Mouse (Mus musculus): ENCODE measurements around the gene Mgat4e.

Mgat4e gene

GRCm38 (mm10) chr1:134549632-134550132 lies at the start of gene Mgat4e:
Gene Mgat4e (minus strand): TSS chr1:134549682.
- DNase-seq (ENCODE audit: low read depth in 2 of 2, low spot score in 2 of 2) = no peak

- DNase-seq (ENCODE audit: low read depth in 2 of 2, low spot score in 2 of 2) = no peak
Observed at GRCm38 (mm10) chr1:134597339-134598054, 48.0 kb upstream of the Mgat4e start.

GRCm38 (mm10) chr1:134591773-134592172 lies 42.3 kb upstream of the Mgat4e start:
- DNase-seq (ENCODE audit: low read depth in 2 of 2, low spot score in 2 of 2) = no peak

- DNase-seq (ENCODE audit: low read depth in 2 of 2, low spot score in 2 of 2) = no peak
Observed at GRCm38 (mm10) chr1:134589676-134590075, 40.2 kb upstream of the Mgat4e start.

GRCm38 (mm10) chr1:134583560-134583959 lies 34.1 kb upstream of the Mgat4e start:
- no peak for DNase-seq (ENCODE audit: low read depth in 2 of 2, low spot score in 2 of 2)

- no peak for DNase-seq (ENCODE audit: low read depth in 2 of 2, low spot score in 2 of 2)
Observed at GRCm38 (mm10) chr1:134580796-134581195, 31.3 kb upstream of the Mgat4e start.

GRCm38 (mm10) chr1:134577384-134578120 lies 28.1 kb upstream of the Mgat4e start:
- DNase-seq (ENCODE audit: low read depth in 2 of 2, low spot score in 2 of 2) = no peak

- no peak for DNase-seq (ENCODE audit: low read depth in 2 of 2, low spot score in 2 of 2)
Observed at GRCm38 (mm10) chr1:134573932-134574315, 24.4 kb upstream of the Mgat4e start.

- DNase-seq (ENCODE audit: low read depth in 2 of 2, low spot score in 2 of 2) = no peak
Observed at GRCm38 (mm10) chr1:134573300-134573931, 23.9 kb upstream of the Mgat4e start.

- DNase-seq (ENCODE audit: low read depth in 2 of 2, low spot score in 2 of 2) = no peak
Observed at GRCm38 (mm10) chr1:134570631-134571030, 21.1 kb upstream of the Mgat4e start.

GRCm38 (mm10) chr1:134570171-134570570 lies 20.7 kb upstream of the Mgat4e start:
- DNase-seq (ENCODE audit: low read depth in 2 of 2, low spot score in 2 of 2) = no peak

GRCm38 (mm10) chr1:134567511-134567910 lies 18.0 kb upstream of the Mgat4e start:
- no peak for DNase-seq (ENCODE audit: low read depth in 2 of 2, low spot score in 2 of 2)

GRCm38 (mm10) chr1:134563726-134564125 lies 14.2 kb upstream of the Mgat4e start:
- DNase-seq (ENCODE audit: low read depth in 2 of 2, low spot score in 2 of 2) = no peak

- no peak for DNase-seq (ENCODE audit: low read depth in 2 of 2, low spot score in 2 of 2)
Observed at GRCm38 (mm10) chr1:134562457-134562856, 13.0 kb upstream of the Mgat4e start.

GRCm38 (mm10) chr1:134561770-134562143 lies 12.3 kb upstream of the Mgat4e start:
- no peak for DNase-seq (ENCODE audit: low read depth in 2 of 2, low spot score in 2 of 2)

GRCm38 (mm10) chr1:134560801-134561769 lies 11.6 kb upstream of the Mgat4e start:
- peak in 1 of 2 experiments; percentile 11 for DNase-seq (ENCODE audit: low read depth in 2 of 2, low spot score in 2 of 2)

- DNase-seq (ENCODE audit: low read depth in 2 of 2, low spot score in 2 of 2) = peak; percentile 7 to 32
Observed at GRCm38 (mm10) chr1:134560396-134560795, 10.9 kb upstream of the Mgat4e start.

GRCm38 (mm10) chr1:134559976-134560375 lies 10.5 kb upstream of the Mgat4e start, which contains the start of gene Kdm5b:
Gene Kdm5b (plus strand): TSS chr1:134560171.
- DNase-seq (ENCODE audit: low read depth in 2 of 2, low spot score in 2 of 2) = peak; percentile 63 to 80

- DNase-seq (ENCODE audit: low read depth in 2 of 2, low spot score in 2 of 2) = no peak
Observed at GRCm38 (mm10) chr1:134559226-134559625, 9.7 kb upstream of the Mgat4e start.

GRCm38 (mm10) chr1:134558511-134558910 lies 9.0 kb upstream of the Mgat4e start:
- no peak for DNase-seq (ENCODE audit: low read depth in 2 of 2, low spot score in 2 of 2)
